Mouse (Mus musculus) embryonic fibroblast, embryonic 13.5 days (primary cell): ENCODE data around the gene Rnd3.

ENCODE experiments used
- CTCF ChIP-seq: IDR thresholded peaks from 2 replicates; pipeline ENCODE4 v1.5.1; 2011; ENCODE audit warnings: mild to moderate bottlenecking, control low read depth, low read length, moderate library complexity, borderline replicate concordance; ENCODE audit not compliant: insufficient read depth
- POLR2A ChIP-seq: IDR thresholded peaks from 2 replicates; pipeline ENCODE4 v1.6.1; 2011; ENCODE audit warnings: low read depth, mild to moderate bottlenecking, control low read depth, low read length, moderate library complexity

GRCm38 (mm10) chr2:51110271-51110670 is 38.6 kb downstream of the Rnd3 start:
- TF ChIP-seq CTCF (no peak), POLR2A (no peak)
